Mouse (Mus musculus): ENCODE data around the gene Tmprss5. TPM values are rescaled to one million over a fixed set of nuclear protein-coding genes. Genes with fewer than 3 reads are reported as not detected.

The Tmprss5 gene
- polyA plus RNA-seq, 1 experiment = 0.85 TPM

DNA sequence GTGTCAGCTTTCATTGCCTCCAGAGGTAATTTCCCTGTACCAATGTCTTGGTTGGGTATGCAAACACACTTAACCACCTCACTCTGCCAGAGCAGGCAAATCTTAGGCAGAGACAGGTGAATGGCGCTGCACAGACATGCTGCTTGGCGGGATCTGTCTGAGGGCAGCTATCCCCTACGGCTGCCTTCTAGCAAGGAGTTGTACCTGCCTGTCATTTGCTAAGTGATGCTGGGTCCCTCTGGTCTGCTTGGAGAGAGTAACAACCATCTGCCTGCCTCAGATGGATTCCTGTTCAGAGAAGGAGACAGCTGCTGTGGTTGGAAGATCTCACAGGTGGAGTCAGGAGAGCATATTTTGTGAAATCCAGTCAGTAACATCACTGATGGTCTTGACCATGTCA is 62.8 kb downstream of the Tmprss5 start:
- Histone ChIP-seq H3K27ac (ENCODE audit: insufficient read depth, low read length) (no peak overlapping the region), H3K27me3 (ENCODE audit: control insufficient read depth, insufficient read depth, low read length, poor library complexity, severe bottlenecking) (no peaks in the 10 kb centered on the region), H3K36me3 (ENCODE audit: control insufficient read depth, insufficient read depth, low read length, poor library complexity, severe bottlenecking) (no peaks in the 10 kb centered on the region), H3K9me3 (replicated peaks; ENCODE audit: control insufficient read depth, insufficient read depth, low read length, poor library complexity, severe bottlenecking) (no peaks in the 10 kb centered on the region), H3K4me1 (ENCODE audit: control insufficient read depth, insufficient read depth, low read length) (no peaks in the 10 kb centered on the region), H3K9ac (ENCODE audit: low read depth, poor library complexity, severe bottlenecking) (no peak overlapping the region), H3K4me3 (ENCODE audit: low read depth, low read length) (no peak overlapping the region)
- TF ChIP-seq CTCF (IDR thresholded peaks at IDR 0.05; ENCODE audit: low read depth, low read length) = no peak
- no peak for TF ChIP-seq POLR2A (IDR thresholded peaks at IDR 0.05; ENCODE audit: insufficient read depth, low read length)
- no peak for TF ChIP-seq EP300 (IDR thresholded peaks at IDR 0.05; ENCODE audit: insufficient read depth, low read depth, low read length)

DNA sequence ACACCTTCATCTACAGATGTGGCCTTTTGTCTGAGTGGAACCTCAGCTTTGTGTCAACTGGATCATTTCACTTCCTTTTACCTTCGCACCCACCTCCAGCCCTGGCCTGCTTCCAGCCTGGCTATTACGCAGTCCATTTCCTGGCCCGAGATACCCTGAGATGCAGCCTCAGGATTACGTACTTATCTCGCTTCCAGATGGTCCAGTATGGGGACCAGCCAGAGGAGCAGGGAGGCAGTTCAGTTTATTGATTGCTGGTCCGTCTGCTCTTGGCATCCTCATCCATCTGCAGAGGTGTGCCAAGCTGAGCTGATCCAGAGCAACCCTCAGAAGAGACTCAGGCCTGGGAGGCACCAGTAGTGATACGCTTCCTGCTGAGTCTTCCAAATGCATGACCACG is 64.7 kb downstream of the Tmprss5 start:
- TF ChIP-seq CTCF (IDR thresholded peaks at IDR 0.05; ENCODE audit: low read depth, low read length) = no peak
- H3K27me3 ChIP-seq (ENCODE audit: control insufficient read depth, insufficient read depth, low read length, poor library complexity, severe bottlenecking) = no peaks in the 10 kb centered on the region
- no peaks in the 10 kb centered on the region for H3K9me3 ChIP-seq (replicated peaks; ENCODE audit: control insufficient read depth, insufficient read depth, low read length, poor library complexity, severe bottlenecking)
- no peak overlapping the region for H3K27ac ChIP-seq (ENCODE audit: insufficient read depth, low read length)
- H3K36me3 ChIP-seq (ENCODE audit: control insufficient read depth, insufficient read depth, low read length, poor library complexity, severe bottlenecking) = no peaks in the 10 kb centered on the region
- H3K9ac ChIP-seq (ENCODE audit: low read depth, poor library complexity, severe bottlenecking) = no peak overlapping the region
- H3K4me1 ChIP-seq (ENCODE audit: control insufficient read depth, insufficient read depth, low read length) = no peaks in the 10 kb centered on the region
- H3K4me3 ChIP-seq (ENCODE audit: low read depth, low read length) = no peak overlapping the region

DNA sequence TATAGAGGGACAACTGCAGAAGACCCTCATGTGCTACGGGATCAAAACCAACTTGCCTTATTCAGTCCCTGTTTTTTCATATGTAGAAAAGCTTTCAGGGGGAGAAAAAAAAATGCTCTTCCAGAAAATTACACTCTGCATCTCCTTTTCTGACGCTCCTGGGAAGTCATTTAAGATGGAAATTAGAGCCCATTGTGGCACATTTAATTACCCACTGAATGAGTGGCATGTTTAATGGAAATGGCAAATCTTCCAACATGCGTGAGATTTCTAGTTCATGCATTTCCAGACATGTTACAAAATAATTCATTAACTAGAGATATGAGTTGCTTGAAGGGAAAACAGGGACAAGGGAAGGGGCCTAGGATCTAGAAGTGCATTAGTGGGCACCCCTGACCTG is 66.0 kb downstream of the Tmprss5 start:
- TF ChIP-seq CTCF (IDR thresholded peaks at IDR 0.05; ENCODE audit: low read depth, low read length) = no peak
- no peak for TF ChIP-seq POLR2A (IDR thresholded peaks at IDR 0.05; ENCODE audit: insufficient read depth, low read length)
- no peak for TF ChIP-seq EP300 (IDR thresholded peaks at IDR 0.05; ENCODE audit: insufficient read depth, low read depth, low read length)

More for the DNA sequence above, 66.0 kb downstream of the Tmprss5 start:
- H3K36me3 ChIP-seq (ENCODE audit: control insufficient read depth, insufficient read depth, low read length, poor library complexity, severe bottlenecking) = no peaks in the 10 kb centered on the region
- H3K9me3 ChIP-seq (replicated peaks; ENCODE audit: control insufficient read depth, insufficient read depth, low read length, poor library complexity, severe bottlenecking) = no peaks in the 10 kb centered on the region
- H3K27me3 ChIP-seq (ENCODE audit: control insufficient read depth, insufficient read depth, low read length, poor library complexity, severe bottlenecking) = no peaks in the 10 kb centered on the region
- H3K4me1 ChIP-seq (ENCODE audit: control insufficient read depth, insufficient read depth, low read length) = no peaks in the 10 kb centered on the region
- H3K9ac ChIP-seq (ENCODE audit: low read depth, poor library complexity, severe bottlenecking) = no peak overlapping the region
- H3K27ac ChIP-seq (ENCODE audit: insufficient read depth, low read length) = no peak overlapping the region
- H3K4me3 ChIP-seq (ENCODE audit: low read depth, low read length) = no peak overlapping the region

Other genes with a start within 250 kb of the Tmprss5 start
- 0.49 TPM in 1 of 2 replicates, not detected in the other for gene Zbtb16, start 245.0 kb upstream of the Tmprss5 start, polyA plus RNA-seq (2011; ENCODE audit: insufficient read depth, insufficient read length, low read depth, missing spikeins)
- not detected in 2 replicates for gene Htr3a, start 170.2 kb upstream of the Tmprss5 start, polyA plus RNA-seq (2011; ENCODE audit: insufficient read depth, insufficient read length, low read depth, missing spikeins)
- not detected in 2 replicates for gene Htr3b, start 116.3 kb upstream of the Tmprss5 start, polyA plus RNA-seq (2011; ENCODE audit: insufficient read depth, insufficient read length, low read depth, missing spikeins)
- 134 and 157 TPM in 2 replicates for gene Usp28, start 95.9 kb upstream of the Tmprss5 start, polyA plus RNA-seq (2011; ENCODE audit: insufficient read depth, insufficient read length, low read depth, missing spikeins)
- gene Zw10, start 25.6 kb upstream of the Tmprss5 start, polyA plus RNA-seq (2011; ENCODE audit: insufficient read depth, insufficient read length, low read depth, missing spikeins) = 25.5 and 29.2 TPM in 2 replicates
- gene Gm4894, start 169.3 kb downstream of the Tmprss5 start, polyA plus RNA-seq (2011; ENCODE audit: insufficient read depth, insufficient read length, low read depth, missing spikeins) = not detected in 2 replicates

All from ES-Bruce4 (cell line).